Mouse (Mus musculus): ENCODE measurements around the gene Agap2.

- TF ChIP-seq GATA1 (IDR thresholded peaks at IDR 0.05; ENCODE audit: borderline replicate concordance, low read length), result no peak
- TF ChIP-seq FLI1 (IDR thresholded peaks at IDR 0.05; ENCODE audit: low read length), result no peak
Observed at GRCm38 (mm10) chr10:127058708-127059107, 16.4 kb upstream of the Agap2 start.
